In the genomic region with DNA sequence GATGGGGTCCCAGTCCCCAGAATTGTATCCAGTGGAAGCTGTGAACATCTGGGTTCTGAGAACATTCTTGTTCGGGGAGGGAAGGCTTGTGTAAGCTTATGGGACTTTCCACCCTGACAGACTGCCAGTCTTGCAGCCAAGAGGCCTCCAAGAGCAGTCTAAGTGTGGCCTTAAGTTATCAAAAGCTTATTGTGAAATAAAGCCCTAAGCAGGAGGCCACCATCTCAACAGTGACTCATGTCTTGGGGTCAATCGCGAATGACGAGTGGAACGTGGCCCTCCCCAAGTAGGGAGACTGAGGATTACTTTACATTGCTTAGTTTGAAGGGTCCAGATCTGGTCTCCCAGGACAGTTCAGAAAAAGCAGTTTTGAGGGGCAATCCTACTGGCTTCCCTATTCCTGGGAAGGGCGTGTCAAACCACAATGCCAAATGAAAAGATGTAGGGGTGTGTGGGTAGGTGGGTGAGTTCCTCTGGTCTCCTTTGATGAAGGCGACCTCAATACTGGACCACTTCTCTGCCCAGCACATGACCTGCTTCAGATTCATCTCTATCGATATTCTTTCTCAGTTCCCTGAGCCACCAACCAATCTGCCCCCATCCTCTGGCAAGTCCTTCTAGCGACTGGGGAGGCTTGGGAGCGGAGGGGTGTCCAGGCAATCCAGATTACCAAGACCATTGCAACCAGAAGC, we compare ENCODE assay signal across 9 mouse cellular contexts. TPM values are rescaled to one million over a fixed set of nuclear protein-coding genes. Genes with fewer than 3 reads are reported as not detected.
DNase-seq lines count a peak whose midpoint lies in the region; ATAC-seq lines count a peak whose summit lies in the region.
"Had no signal": no experiment of that assay in that cellular context is flagged by ENCODE, and none has a peak within 500 bp of the region (broad histone marks: within the 10 kb centered on the region; RNA-seq: fewer than 3 reads in every experiment).

A gene (plus strand): TSS at position 635 of the 692 bp plus-strand sequence.

- intact Hi-C loops in heart, postnatal 10 days (cut with DNase I), result loop anchor here (5.0 kb wide), 1 partner anchor 110 kb away; no protein-coding TSS in a partner anchor

- H3K36me3 ChIP-seq in forebrain, embryonic 10.5 days (replicated peaks), result 0 out of 2 replicates have a peak, but pooled peaks cover under 1% of the 10 kb centered on the region
- no peaks in the 10 kb centered on the region for H3K36me3 ChIP-seq in limb, embryonic 13.5 days
- H3K36me3 ChIP-seq in neural tube, embryonic 12.5 days, result peaks cover 1% of the 10 kb centered on the region; the same call in 1 of the 2 replicates

- ATAC-seq in limb, embryonic 13.5 days (ENCODE audit: low FRiP score, low read depth), result no peak
- no peak; the same call in 1 of the 2 replicates for ATAC-seq in neural tube, embryonic 12.5 days (ENCODE audit: low FRiP score, low read depth)

- no peak for DNase-seq in layer of hippocampus, adult 18-20 months (ENCODE audit: low spot score in 2 of 2)
- no peak for DNase-seq in layer of hippocampus, adult 11-12 months (ENCODE audit: low spot score)
- no peak for DNase-seq in forebrain, embryonic 10.5 days (ENCODE audit: extremely low spot score, low spot score)
- peak; percentile 51 to 56 for DNase-seq in heart, postnatal 10 days
- no peak for DNase-seq in retina, embryonic 14.5 days (ENCODE audit: low spot score)
- DNase-seq in spleen, postnatal 10 days (ENCODE audit: low spot score in 2 of 2), result no peak

- peaks cover 30% of the 10 kb centered on the region for H3K4me1 ChIP-seq in forebrain, embryonic 10.5 days
- H3K4me1 ChIP-seq in limb, embryonic 13.5 days, result peaks cover 21% of the 10 kb centered on the region
- H3K4me1 ChIP-seq in neural tube, embryonic 12.5 days, result peaks cover 15% of the 10 kb centered on the region; the same call in 1 of the 2 replicates
- H3K4me1 ChIP-seq: megakaryocyte, embryonic 14.5 days had no signal

- no peaks in the 10 kb centered on the region for H3K9me3 ChIP-seq in forebrain, embryonic 10.5 days
- no peaks in the 10 kb centered on the region for H3K9me3 ChIP-seq in limb, embryonic 13.5 days
- H3K9me3 ChIP-seq in neural tube, embryonic 12.5 days, result no peaks in the 10 kb centered on the region

- peak within 1 kb of the TSS; percentile 94 for H3K27ac ChIP-seq in forebrain, embryonic 10.5 days
- H3K27ac ChIP-seq in limb, embryonic 13.5 days, result peak within 1 kb of the TSS; percentile 59; the same call in 1 of the 2 replicates
- H3K27ac ChIP-seq in neural tube, embryonic 12.5 days, result peak within 1 kb of the TSS; percentile 91

- H3K4me3 ChIP-seq in forebrain, embryonic 10.5 days, result peak within 1 kb of the TSS; percentile 77
- H3K4me3 ChIP-seq in limb, embryonic 13.5 days, result peak within 1 kb of the TSS; percentile 75
- H3K4me3 ChIP-seq in neural tube, embryonic 12.5 days, result peak within 1 kb of the TSS; percentile 71
- H3K4me3 ChIP-seq: megakaryocyte, embryonic 14.5 days had no signal

- peaks cover 26% of the 10 kb centered on the region for H3K27me3 ChIP-seq in forebrain, embryonic 10.5 days (ENCODE audit: poor library complexity, severe bottlenecking)
- H3K27me3 ChIP-seq in limb, embryonic 13.5 days, result no peaks in the 10 kb centered on the region
- H3K27me3 ChIP-seq in neural tube, embryonic 12.5 days (replicated peaks), result no peaks in the 10 kb centered on the region

- H3K9ac ChIP-seq in limb, embryonic 13.5 days, result peak within 1 kb of the TSS; percentile 88
- peak within 1 kb of the TSS; percentile 91 for H3K9ac ChIP-seq in neural tube, embryonic 12.5 days

- peak within 1 kb of the TSS; percentile 87 for H3K4me2 ChIP-seq in limb, embryonic 13.5 days (replicated peaks)
- peak within 1 kb of the TSS; percentile 59 for H3K4me2 ChIP-seq in neural tube, embryonic 12.5 days (replicated peaks)

- 32% methylated on average over 10 of the region's 10 CpGs for WGBS in forebrain, embryonic 10.5 days
- 38% methylated on average over 10 of the region's 10 CpGs for WGBS in limb, embryonic 13.5 days
- WGBS in neural tube, embryonic 12.5 days, result 36% methylated on average over 10 of the region's 10 CpGs

RNA-seq across cellular contexts. Expression of the gene that starts here (rescaled TPM):
- 100 to 1,000 TPM; 528 to 532 TPM for total RNA-seq in layer of hippocampus, adult 18-20 months (2021)
- polyA plus RNA-seq in forebrain, embryonic 10.5 days (2016; fragmentation: Nextera tagmentation; extraction: Ambion mirVana), result 40.3 and 47.6 TPM in 2 replicates
- 10 to 100 TPM; 11.9 to 13.0 TPM for total RNA-seq in heart, postnatal 10 days (2021)
- polyA plus RNA-seq in limb, embryonic 13.5 days (2015; fragmentation: Nextera tagmentation; extraction: Ambion mirVana), result 73.5 and 84.6 TPM in 2 replicates
- polyA plus RNA-seq in neural tube, embryonic 12.5 days (2016; fragmentation: Nextera tagmentation; extraction: Ambion mirVana), result 171 and 184 TPM in 2 replicates

Comparison
In these comparisons a context has a peak if more than half of its experiments do, and no peak if none do; other contexts are left out.
1. RNA of the gene that starts here (total RNA-seq): 528 to 532 TPM in layer of hippocampus, adult 18-20 months; 11.9 to 13.0 TPM in heart, postnatal 10 days; every median in the first group is over 10 times any median in the second.
2. DNase-seq: peak in heart, postnatal 10 days (2 of 2); none in layer of hippocampus, adult 18-20 months (0 of 2), layer of hippocampus, adult 11-12 months (single experiment), forebrain, embryonic 10.5 days (single experiment), retina, embryonic 14.5 days (single experiment) and spleen, postnatal 10 days (0 of 2).
3. Peak in every context shown above with its lines, with median percentiles within 50 percentile points of each other: H3K27ac ChIP-seq and H3K4me3 ChIP-seq.